Mouse (Mus musculus) T-helper 17 cell (primary cell): Measurements from ENCODE around the gene Nfkbil1.

Source experiments
- in situ Hi-C, 2 experiments: fragments of 300-600 bp; cut with MboI, MseI; formaldehyde crosslinking; loops; 1 replicate in 1 of 2; 2 replicates in 1 of 2; pipeline ENCODE4 v1.15.1; 2025; ENCODE audit warnings: high pct_unique_total_duplicates in 2 of 2

The Nfkbil1 gene

GRCm38 (mm10) chr17:35210593-35210992 lies 25.0 kb downstream of the Nfkbil1 start:
- in situ Hi-C loops: loop anchor here (10.0 to 25.0 kb wide), 2 partner anchors 816 to 1023 kb away; partner anchors contain the start of genes Psmb8 (in 2 of the 2), Psmb9 (in 2 of the 2), Tap1 (in 2 of the 2) and BC051142 (in 1 of the 2)

DNA sequence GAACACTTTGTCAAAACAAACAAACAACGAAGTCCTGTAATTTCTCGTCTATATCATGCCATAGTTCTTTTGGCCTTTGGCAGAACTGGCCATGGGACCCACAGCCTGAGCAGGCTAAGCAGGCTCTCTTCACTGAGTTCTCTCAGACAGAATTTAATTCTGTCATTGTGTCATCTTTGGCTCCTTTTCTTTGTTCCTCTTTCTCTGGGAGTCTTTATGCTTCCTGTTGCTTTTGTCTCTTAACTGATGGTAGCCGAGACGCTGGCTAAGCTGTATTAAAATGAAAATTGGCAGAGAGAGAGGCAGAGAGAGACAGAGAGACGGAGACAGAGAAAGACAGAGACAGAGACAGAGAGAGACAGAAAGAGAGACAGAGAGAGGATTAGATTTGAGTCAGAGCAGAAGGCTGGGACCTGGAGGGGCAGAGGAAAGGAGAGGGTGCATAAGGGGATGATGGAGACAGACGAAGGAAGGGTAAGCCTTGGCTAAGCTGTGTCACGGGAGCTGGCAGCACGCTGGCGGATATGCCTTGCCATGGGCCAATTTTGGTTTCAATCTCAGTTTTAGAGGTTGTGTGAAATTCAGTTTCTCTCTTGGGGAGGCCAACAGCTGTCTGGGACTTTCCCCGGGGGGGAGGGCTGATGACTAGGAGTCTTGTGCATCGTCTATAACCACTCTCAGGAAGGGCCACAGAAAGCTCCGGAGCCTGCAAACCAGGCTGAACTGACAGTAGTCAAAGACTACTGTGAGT lies 25.6 kb downstream of the Nfkbil1 start:
- in situ Hi-C loops: loop anchor here (10.0 to 25.0 kb wide), 2 partner anchors 815 to 1023 kb away; partner anchors contain the start of genes Psmb8 (in 2 of the 2), Psmb9 (in 2 of the 2), Tap1 (in 2 of the 2) and BC051142 (in 1 of the 2)

- in situ Hi-C loops: loop anchor here (25.0 kb wide), 1 partner anchor 1018 kb away; the partner anchor contains the start of genes Psmb8 (in 2 of the 2), Psmb9 (in 2 of the 2) and Tap1 (in 2 of the 2)
Observed at GRCm38 (mm10) chr17:35205380-35205769, 30.2 kb downstream of the Nfkbil1 start.

GRCm38 (mm10) chr17:35204494-35205379 lies 30.9 kb downstream of the Nfkbil1 start, which contains the start of gene Lta:
Lta (minus strand) TSS chr17:35205351.
- in situ Hi-C loops: loop anchor here (5.0 to 25.0 kb wide), 2 partner anchors 33 to 1017 kb away; partner anchors contain the start of genes Psmb8 (in 2 of the 2), Psmb9 (in 2 of the 2), Tap1 (in 2 of the 2) and Nfkbil1 (in 1 of the 2)

GRCm38 (mm10) chr17:35202442-35202841 lies 33.1 kb downstream of the Nfkbil1 start:
- in situ Hi-C loops: loop anchor here (5.0 to 25.0 kb wide), 2 partner anchors 35 to 1015 kb away; partner anchors contain the start of genes Psmb8 (in 2 of the 2), Psmb9 (in 2 of the 2), Tap1 (in 2 of the 2) and Nfkbil1 (in 1 of the 2)

DNA sequence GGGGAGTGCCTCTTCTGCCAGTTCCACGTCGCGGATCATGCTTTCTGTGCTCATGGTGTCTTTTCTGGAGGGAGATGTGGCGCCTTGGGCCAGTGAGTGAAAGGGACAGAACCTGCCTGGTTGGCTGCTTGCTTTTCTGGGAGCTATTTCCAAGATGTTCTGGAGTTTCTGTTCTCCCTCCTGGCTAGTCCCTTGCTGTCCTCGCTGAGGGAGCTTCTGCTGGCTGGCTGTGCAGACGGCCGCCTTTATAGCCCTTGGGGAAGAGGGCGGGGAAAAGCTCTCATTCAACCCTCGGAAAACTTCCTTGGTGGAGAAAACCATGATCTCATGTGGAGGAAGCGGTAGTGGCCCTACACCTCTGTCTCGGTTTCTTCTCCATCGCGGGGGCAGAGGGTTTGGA lies 33.8 kb downstream of the Nfkbil1 start, which contains the start of gene Tnf:
Tnf (minus strand) TSS at position 221 of the 400 bp plus-strand sequence.
- in situ Hi-C loops: loop anchor here (5.0 to 25.0 kb wide), 2 partner anchors 36 to 1014 kb away; partner anchors contain the start of genes Psmb8 (in 2 of the 2), Psmb9 (in 2 of the 2), Tap1 (in 2 of the 2) and Nfkbil1 (in 1 of the 2)

DNA sequence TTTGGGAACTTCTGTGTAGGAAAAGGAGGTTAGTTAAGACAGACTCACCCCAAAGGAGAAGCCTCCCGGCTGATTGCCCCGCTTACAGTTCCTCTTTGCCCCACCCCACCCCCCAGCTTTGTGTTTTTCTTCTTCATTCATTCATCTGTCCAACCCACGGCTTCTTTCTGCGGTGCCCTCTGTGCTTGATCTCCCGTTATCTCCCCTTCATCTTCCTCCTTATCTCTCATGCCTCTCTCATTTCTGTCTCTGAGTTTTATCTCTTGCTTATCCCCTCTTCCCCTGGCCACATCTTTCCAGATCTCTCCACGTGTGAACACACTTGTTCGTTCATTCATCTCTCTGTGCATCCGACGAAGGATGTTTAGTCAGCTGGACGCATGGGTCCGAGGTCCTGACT lies 34.5 kb downstream of the Nfkbil1 start:
- in situ Hi-C loops: loop anchor here (5.0 to 25.0 kb wide), 2 partner anchors 36 to 1014 kb away; partner anchors contain the start of genes Psmb8 (in 2 of the 2), Psmb9 (in 2 of the 2), Tap1 (in 2 of the 2) and Nfkbil1 (in 1 of the 2)

DNA sequence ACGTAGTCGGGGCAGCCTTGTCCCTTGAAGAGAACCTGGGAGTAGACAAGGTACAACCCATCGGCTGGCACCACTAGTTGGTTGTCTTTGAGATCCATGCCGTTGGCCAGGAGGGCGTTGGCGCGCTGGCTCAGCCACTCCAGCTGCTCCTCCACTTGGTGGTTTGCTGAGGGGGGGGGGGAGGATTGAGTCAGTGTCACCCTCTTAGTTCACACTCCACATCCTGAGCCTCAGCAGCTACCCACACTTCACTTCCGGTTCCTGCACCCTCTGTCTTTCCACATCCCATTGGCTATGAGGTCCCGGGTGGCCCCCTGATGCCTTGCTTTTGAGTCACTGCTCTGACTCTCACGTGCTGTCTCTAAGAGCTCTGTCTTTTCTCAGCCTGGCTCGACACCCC lies 35.2 kb downstream of the Nfkbil1 start:
- in situ Hi-C loops: loop anchor here (5.0 to 25.0 kb wide), 2 partner anchors 37 to 1013 kb away; partner anchors contain the start of genes Psmb8 (in 2 of the 2), Psmb9 (in 2 of the 2), Tap1 (in 2 of the 2) and Nfkbil1 (in 1 of the 2)

- in situ Hi-C loops: no loop called here
Observed at GRCm38 (mm10) chr17:35198946-35199345, 36.6 kb downstream of the Nfkbil1 start.

DNA sequence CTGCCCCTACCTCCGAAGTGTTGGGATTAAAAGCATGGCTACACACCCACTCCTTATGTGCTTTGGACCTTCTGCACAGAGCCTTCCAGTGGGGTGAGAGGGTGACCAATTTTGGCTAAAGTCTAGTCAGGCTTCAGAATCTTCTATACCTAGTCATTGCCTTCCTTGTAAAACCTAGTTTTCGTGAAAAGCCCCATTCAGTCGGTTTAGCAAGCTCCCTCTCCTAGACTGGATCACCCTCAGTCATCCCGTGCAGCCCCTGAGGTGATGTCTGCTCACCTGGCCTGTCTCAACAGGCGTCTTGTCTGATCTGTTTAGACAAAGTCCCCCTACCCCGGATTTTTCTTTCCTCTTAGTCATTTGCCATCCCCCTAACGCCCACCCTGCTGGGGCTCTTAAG lies 37.6 kb downstream of the Nfkbil1 start:
- in situ Hi-C loops: no loop called here

DNA sequence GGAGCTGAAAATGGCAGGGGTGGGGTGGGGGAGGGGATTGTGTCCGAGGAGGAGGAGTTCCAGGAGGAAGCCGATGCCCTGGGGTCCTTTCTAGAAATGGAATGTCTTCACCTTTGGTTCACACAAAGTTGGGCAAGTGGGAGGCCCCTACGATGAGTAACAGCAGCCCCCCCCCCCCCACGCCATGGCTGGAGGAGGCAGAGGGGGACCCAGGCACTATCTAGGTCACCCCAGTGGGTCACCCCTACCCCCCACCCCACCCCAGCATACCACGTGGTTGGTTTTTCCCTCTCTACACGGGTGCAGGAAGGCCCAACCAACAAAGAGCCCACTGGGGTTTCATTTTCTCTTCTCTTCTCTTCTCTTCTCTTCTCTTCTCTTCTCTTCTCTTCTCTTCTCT lies 38.5 kb downstream of the Nfkbil1 start:
- in situ Hi-C loops: no loop called here

DNA sequence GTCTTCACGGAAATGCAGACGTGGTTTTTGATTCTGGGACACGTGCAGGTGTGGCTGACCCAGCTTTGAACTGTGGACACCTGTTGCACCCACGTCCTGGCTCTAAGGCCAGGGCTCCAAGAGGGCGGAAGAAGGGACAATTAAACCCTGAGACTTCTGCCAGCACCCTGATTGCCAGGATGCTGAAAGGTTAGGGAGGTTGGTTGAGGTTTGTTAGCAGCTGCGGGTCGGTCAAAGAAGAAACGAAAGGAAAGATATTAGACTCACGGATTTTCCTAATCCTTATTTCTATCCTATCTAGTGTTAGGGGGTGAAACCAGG lies 39.3 kb downstream of the Nfkbil1 start:
- in situ Hi-C loops: no loop called here

DNA sequence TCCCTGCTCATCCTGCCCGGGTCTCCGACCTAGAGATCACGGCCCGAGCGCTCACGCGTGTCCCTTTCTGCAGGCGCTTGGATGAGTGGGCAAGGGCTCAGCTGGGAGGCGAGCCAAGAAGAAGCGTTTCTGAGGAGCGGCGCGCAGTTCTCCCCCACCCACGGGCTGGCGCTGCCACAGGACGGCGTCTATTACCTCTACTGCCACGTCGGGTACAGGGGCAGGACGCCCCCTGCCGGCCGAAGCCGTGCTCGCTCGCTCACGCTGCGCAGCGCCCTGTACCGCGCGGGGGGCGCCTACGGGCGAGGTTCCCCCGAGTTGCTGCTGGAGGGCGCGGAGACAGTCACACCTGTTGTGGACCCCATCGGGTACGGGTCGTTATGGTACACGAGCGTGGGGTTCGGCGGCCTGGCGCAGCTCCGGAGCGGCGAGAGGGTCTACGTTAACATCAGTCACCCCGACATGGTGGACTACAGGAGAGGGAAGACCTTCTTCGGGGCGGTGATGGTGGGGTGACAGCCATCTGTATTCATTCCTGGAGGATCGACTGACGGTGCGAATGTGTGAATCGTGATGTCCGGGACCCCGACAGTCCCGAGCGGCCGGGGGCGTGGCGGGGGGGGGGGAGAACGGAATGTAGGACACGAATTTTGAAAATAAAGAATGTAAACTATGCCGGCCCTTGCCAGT lies 39.8 kb downstream of the Nfkbil1 start:
- in situ Hi-C loops: no loop called here

DNA sequence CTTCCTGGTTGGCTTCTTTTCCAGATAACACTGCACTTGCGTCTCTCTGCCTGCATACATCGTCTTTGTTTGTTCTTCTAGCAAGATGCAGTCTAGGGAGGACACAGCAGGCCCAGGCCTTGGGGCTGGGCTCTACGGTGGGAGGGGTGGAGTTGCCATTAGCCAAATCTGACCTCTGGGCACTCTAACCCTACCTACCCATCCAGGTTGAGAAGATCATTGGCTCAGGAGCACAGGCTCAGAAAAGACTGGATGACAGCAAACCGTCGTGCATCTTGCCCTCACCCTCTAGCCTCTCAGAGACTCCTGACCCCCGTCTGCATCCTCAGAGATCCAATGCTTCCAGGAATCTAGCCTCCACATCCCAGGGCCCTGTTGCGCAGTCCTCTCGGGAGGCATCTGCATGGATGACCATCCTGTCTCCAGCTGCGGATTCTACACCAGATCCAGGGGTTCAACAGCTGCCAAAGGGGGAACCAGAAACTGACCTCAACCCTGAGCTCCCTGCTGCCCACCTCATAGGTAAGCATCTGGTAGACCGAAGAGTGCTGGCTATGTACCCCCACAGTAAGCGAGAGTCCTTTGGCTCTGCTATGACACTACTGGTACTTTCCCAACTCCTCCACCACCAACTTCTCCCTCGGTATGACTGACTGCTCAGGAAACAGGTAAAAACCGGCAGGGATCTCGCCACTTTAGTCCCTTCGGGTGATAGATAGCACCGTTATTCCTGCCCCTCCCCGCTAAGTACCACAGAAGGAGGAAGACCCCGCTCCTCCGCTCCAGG lies 40.6 kb downstream of the Nfkbil1 start:
- in situ Hi-C loops: no loop called here

DNA sequence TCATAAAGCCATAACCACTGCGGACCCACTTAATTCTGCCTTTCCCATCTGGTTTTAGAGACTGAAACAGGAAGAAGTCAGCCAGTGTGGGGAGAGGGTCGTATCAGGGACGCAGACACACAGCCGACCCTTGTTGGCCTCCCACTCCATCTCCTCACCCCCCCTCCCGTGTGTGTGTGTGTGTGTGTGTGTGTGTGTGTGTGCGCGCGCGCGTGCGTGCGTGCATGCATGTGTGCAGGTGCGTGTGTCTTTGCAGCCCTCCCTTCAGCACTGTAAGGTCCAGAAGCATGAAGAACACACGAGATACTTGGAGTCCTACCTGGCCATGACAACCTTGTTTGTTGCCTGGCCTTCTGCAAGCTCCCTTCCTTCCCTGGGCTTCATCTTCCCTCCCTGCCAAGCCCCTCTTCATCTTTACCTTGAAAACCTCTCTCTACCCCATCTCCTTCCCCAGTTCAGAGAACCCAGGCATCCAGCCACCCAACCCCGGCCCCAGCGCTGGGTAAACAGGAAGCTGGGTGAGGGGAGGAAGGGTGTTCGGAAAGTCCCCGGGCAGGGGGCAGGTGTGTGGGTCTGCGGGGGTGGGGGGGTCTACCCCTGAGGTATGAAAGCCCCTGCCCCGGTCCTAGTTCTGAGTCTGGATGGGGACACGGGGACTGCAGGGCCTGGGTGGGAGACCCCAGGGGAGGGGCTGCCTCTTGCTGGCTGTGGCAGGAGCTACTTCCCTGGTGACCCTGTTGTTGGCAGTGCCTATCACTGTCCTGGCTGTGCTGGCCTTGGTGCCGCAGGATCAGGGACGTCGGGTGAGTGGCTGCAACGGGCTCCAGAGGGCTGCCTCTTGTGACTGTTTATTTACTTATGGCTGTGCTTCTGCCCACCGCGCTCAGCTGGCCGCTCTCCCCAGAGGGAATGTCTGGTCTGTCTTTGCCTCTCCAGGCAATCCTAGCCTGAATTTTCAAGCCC lies 41.4 kb downstream of the Nfkbil1 start, which contains the start of gene Ltb:
Ltb (plus strand) TSS at position 559 of the 963 bp plus-strand sequence.
- in situ Hi-C loops: no loop called here

- in situ Hi-C loops: no loop called here
Observed at GRCm38 (mm10) chr17:35192924-35193323, 42.7 kb downstream of the Nfkbil1 start.

DNA sequence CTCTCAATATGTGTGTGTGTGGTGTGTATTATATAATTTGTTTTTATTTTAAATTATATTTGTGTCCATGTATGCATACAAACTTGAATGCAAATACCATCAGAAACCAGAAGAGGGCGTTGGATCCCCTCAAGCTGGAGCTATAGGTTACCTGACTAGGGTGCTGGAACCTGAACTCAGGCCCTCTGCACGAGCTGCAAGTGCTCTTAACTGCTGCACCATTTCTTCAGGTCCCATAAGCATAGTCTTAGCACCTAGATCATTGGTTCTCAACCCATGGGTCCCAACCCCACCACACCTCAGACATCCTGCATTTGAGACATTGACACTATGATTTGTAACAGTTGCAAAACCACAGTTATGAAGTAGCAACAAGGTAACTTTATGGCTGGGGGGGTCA lies 43.9 kb downstream of the Nfkbil1 start:
- in situ Hi-C loops: no loop called here

DNA sequence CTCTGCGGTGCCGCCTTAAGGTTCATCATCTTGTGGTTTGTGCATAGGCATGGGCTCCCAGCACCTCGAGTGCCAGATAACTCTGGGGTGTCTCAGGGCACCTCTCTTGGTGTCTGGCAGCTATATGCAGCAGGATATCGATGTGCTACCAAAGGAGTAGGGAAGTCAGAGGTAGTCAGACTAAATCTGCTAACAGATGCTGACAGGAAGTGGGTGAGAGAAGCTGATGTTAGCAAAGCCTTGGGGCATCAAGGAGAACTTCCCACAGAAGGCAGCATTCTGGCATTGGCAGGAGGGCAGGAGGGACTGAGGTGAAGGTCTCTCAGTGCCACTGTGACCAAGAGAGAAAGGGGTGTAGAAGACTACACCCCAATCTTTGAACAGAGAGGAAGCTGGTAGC lies 45.5 kb downstream of the Nfkbil1 start:
- in situ Hi-C loops: no loop called here
